Mouse (Mus musculus) inflammation-experienced regulatory T-cells, adult 16 weeks (primary cell): Measurements from ENCODE around the gene Itgax. TPM values are rescaled to one million over a fixed set of nuclear protein-coding genes. Genes with fewer than 3 reads are reported as not detected.

Source experiments
- polyA plus RNA-seq: library from polyadenylated mRNA; unstranded; fragments of 100-300 nt; shearing (Covaris generic); gene quantifications from one replicate; pipeline ENCODE4 v1.2.1, GENCODE M21; 2017

Gene Itgax
- 0.27 TPM for polyA plus RNA-seq

GRCm38 (mm10) chr7:128128741-128129720 is at the start of gene Itgax:
Gene Itgax (plus strand): TSS chr7:128129547.

GRCm38 (mm10) chr7:128154076-128154475 is 24.7 kb downstream of the Itgax start, which contains the start of gene Itgad:
Gene Itgad (plus strand): TSS chr7:128154376.

Other genes starting within 250 kb of the Itgax start
- gene Prss53, start 238.6 kb upstream of the Itgax start, polyA plus RNA-seq = 1.0 TPM
- gene Gm21974, start 234.1 kb upstream of the Itgax start, polyA plus RNA-seq = not detected
- gene Vkorc1, start 233.9 kb upstream of the Itgax start, polyA plus RNA-seq = 64.0 TPM
- 71.2 TPM for gene Bckdk, start 225.5 kb upstream of the Itgax start, polyA plus RNA-seq
- gene Kat8, start 217.0 kb upstream of the Itgax start, polyA plus RNA-seq = 49.7 TPM
- gene Prss8, start 199.4 kb upstream of the Itgax start, polyA plus RNA-seq = not detected
- gene Prss36, start 182.8 kb upstream of the Itgax start, polyA plus RNA-seq = 5.0 TPM
- gene Fus, start 162.1 kb upstream of the Itgax start, polyA plus RNA-seq = 177 TPM
- 295 TPM for gene Pycard, start 135.7 kb upstream of the Itgax start, polyA plus RNA-seq
- gene Trim72, start 125.6 kb upstream of the Itgax start, polyA plus RNA-seq = not detected
- gene Itgam, start 66.9 kb upstream of the Itgax start, polyA plus RNA-seq = 0.61 TPM
- not detected for gene Gm49368, start 66.9 kb upstream of the Itgax start, polyA plus RNA-seq
- 5.5 TPM for gene Itgad, start 24.8 kb downstream of the Itgax start, polyA plus RNA-seq
- gene Cox6a2, start 76.8 kb downstream of the Itgax start, polyA plus RNA-seq = not detected
- gene Armc5, start 107.8 kb downstream of the Itgax start, polyA plus RNA-seq = 12.7 TPM
- 2.6 TPM for gene 9130023H24Rik, start 108.5 kb downstream of the Itgax start, polyA plus RNA-seq
- gene Tgfb1i1, start 117.3 kb downstream of the Itgax start, polyA plus RNA-seq = 0.88 TPM
- gene Slc5a2, start 136.1 kb downstream of the Itgax start, polyA plus RNA-seq = 0.33 TPM
- gene BC017158, start 168.6 kb downstream of the Itgax start, polyA plus RNA-seq = 22.5 TPM